8 mouse cellular contexts compared by ENCODE assay signal in the genomic region with DNA sequence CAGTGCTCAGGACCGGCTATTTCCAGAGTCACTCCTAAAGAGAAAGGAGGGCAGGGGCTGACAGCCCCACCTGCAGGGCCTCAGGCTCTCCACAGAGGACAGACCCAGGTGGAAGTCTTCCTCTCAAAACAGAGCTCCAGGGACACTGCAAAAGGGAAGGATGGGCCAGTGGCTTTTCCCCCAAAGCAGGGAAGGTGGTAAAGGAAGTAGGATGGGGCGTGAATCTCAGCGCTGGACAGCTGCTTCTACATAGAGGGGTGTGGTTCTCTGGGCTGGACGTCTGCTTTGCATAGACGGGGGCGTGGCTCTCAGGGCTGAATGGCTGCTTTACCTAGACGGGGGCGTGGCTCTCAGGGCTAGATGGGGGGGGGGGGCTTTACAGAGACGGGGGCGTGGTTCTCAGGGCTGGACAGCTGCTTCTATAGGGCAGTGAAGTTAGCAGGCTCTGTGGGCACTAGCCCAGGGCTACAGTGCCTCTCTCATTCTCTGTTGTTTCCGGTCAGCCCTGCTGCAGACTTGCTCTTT. TPM values are rescaled to one million over a fixed set of nuclear protein-coding genes. Genes with fewer than 3 reads are reported as not detected.
DNase-seq lines count a peak whose midpoint lies in the region; ATAC-seq lines count a peak whose summit lies in the region.

No protein-coding gene starts in this region.

- no peak overlapping the region; the same call in 1 of the 2 replicates for H3K27ac ChIP-seq in midbrain, embryonic 11.5 days (ENCODE audit: low read depth, low read length)
- no peak overlapping the region for H3K27ac ChIP-seq in midbrain, embryonic 16.5 days (ENCODE audit: low read length)
- no peak overlapping the region for H3K27ac ChIP-seq in embryonic facial prominence, embryonic 11.5 days (replicated peaks; ENCODE audit: low read depth, low read length)

- H3K4me3 ChIP-seq in midbrain, embryonic 11.5 days (ENCODE audit: low read depth, low read length), result no peak overlapping the region
- H3K4me3 ChIP-seq in midbrain, embryonic 16.5 days (ENCODE audit: low read depth, low read length), result no peak overlapping the region
- no peak overlapping the region for H3K4me3 ChIP-seq in embryonic facial prominence, embryonic 11.5 days (ENCODE audit: low read depth, low read length)

- H3K36me3 ChIP-seq in midbrain, embryonic 11.5 days (ENCODE audit: control insufficient read depth, insufficient read depth, low read length), result no peaks in the 10 kb centered on the region
- no peaks in the 10 kb centered on the region for H3K36me3 ChIP-seq in midbrain, embryonic 16.5 days (ENCODE audit: control insufficient read depth, insufficient read depth, low read length)
- H3K36me3 ChIP-seq in embryonic facial prominence, embryonic 11.5 days (replicated peaks; ENCODE audit: control insufficient read depth, insufficient read depth, low read depth, low read length), result no peaks in the 10 kb centered on the region

- peaks cover 14% of the 10 kb centered on the region for H3K27me3 ChIP-seq in midbrain, embryonic 11.5 days (ENCODE audit: control insufficient read depth, insufficient read depth, low read length)
- H3K27me3 ChIP-seq in midbrain, embryonic 16.5 days (ENCODE audit: control insufficient read depth, insufficient read depth, low read depth, low read length), result peaks cover 7% of the 10 kb centered on the region
- H3K27me3 ChIP-seq in embryonic facial prominence, embryonic 11.5 days (ENCODE audit: control insufficient read depth, insufficient read depth, low read length), result peaks cover 6% of the 10 kb centered on the region; the same call in 1 of the 2 replicates

- intact Hi-C loops in left cerebral cortex, postnatal 36 days (cut with DNase I), result no loop called here
- intact Hi-C loops in left cerebral cortex, postnatal 14 days (cut with DNase I), result no loop called here

- H3K4me1 ChIP-seq in midbrain, embryonic 11.5 days (ENCODE audit: control insufficient read depth, insufficient read depth, low read length), result peaks cover 11% of the 10 kb centered on the region
- H3K4me1 ChIP-seq in midbrain, embryonic 16.5 days (ENCODE audit: control insufficient read depth, insufficient read depth, low read length), result peaks cover 2% of the 10 kb centered on the region; the same call in 1 of the 2 replicates
- H3K4me1 ChIP-seq in embryonic facial prominence, embryonic 11.5 days (ENCODE audit: control insufficient read depth, insufficient read depth, low read length), result no peaks in the 10 kb centered on the region; the same call in 1 of the 2 replicates

- WGBS in midbrain, embryonic 11.5 days, result 4% methylated on average over 10 of the region's 11 CpGs
- WGBS in midbrain, embryonic 16.5 days, result 6% methylated on average over 11 of the region's 11 CpGs
- WGBS in embryonic facial prominence, embryonic 11.5 days, result 5% methylated on average over 11 of the region's 11 CpGs

- H3K9me3 ChIP-seq in midbrain, embryonic 11.5 days (ENCODE audit: control insufficient read depth, low read length), result no peaks in the 10 kb centered on the region
- H3K9me3 ChIP-seq in midbrain, embryonic 16.5 days (replicated peaks; ENCODE audit: control insufficient read depth, low read length, poor library complexity, severe bottlenecking), result no peaks in the 10 kb centered on the region
- no peaks in the 10 kb centered on the region for H3K9me3 ChIP-seq in embryonic facial prominence, embryonic 11.5 days (replicated peaks; ENCODE audit: control insufficient read depth, low read length)

- peak; percentile 82 for ATAC-seq in midbrain, embryonic 11.5 days (ENCODE audit: low FRiP score)
- no peak for ATAC-seq in midbrain, embryonic 16.5 days
- peak; percentile 74 for ATAC-seq in embryonic facial prominence, embryonic 11.5 days (replicated peaks; ENCODE audit: insufficient number of reproducible peaks, low FRiP score, low TSS enrichment, low read depth)
- peak; percentile 42; the same call in 1 of the 2 replicates for ATAC-seq in megakaryocyte-erythroid progenitor cell, adult 5-6 weeks (replicated peaks; ENCODE audit: low FRiP score, low TSS enrichment, poor library complexity, severe bottlenecking)

- peak; percentile 92 for DNase-seq in midbrain, embryonic 11.5 days (ENCODE audit: low spot score, missing footprints)
- DNase-seq in embryonic facial prominence, embryonic 11.5 days (ENCODE audit: low spot score), result peak; percentile 81
- peak; percentile 64 to 69 for DNase-seq in kidney, postnatal 36 days
- no peak for DNase-seq in left cerebral cortex, postnatal 36 days (ENCODE audit: low spot score in 2 of 2)
- no peak for DNase-seq in spleen, adult 18-20 months
- no peak for DNase-seq in left cerebral cortex, postnatal 14 days (ENCODE audit: low spot score in 2 of 2)

- no peak overlapping the region for H3K4me2 ChIP-seq in midbrain, embryonic 11.5 days
- H3K4me2 ChIP-seq in midbrain, embryonic 16.5 days (ENCODE audit: low read length), result no peak overlapping the region
- no peak overlapping the region for H3K4me2 ChIP-seq in embryonic facial prominence, embryonic 11.5 days (ENCODE audit: low read depth, low read length)

- H3K9ac ChIP-seq in midbrain, embryonic 11.5 days (ENCODE audit: low read length), result no peak overlapping the region
- no peak overlapping the region for H3K9ac ChIP-seq in midbrain, embryonic 16.5 days (ENCODE audit: low read depth, low read length)
- H3K9ac ChIP-seq in embryonic facial prominence, embryonic 11.5 days (replicated peaks; ENCODE audit: low read length), result no peak overlapping the region

RNA-seq across cellular contexts. Expression of a gene that starts 3.1 kb away (rescaled TPM):
- polyA plus RNA-seq in midbrain, embryonic 11.5 days (2014; fragmentation: Nextera tagmentation; extraction: Ambion mirVana), result 0.51 and 0.54 TPM in 2 replicates
- 0.14 and 0.22 TPM in 2 replicates for polyA plus RNA-seq in midbrain, embryonic 16.5 days (2015; fragmentation: Nextera tagmentation; extraction: Ambion mirVana)
- polyA plus RNA-seq in embryonic facial prominence, embryonic 11.5 days (2014; fragmentation: Nextera tagmentation; extraction: Ambion mirVana), result 3.2 and 6.5 TPM in 2 replicates
- not detected in 2 replicates for total RNA-seq in megakaryocyte-erythroid progenitor cell, adult 5-6 weeks (2014; fragmentation: Nextera tagmentation)
- not detected in 2 replicates for total RNA-seq in megakaryocyte-erythroid progenitor cell, adult 5-6 weeks (2017)
- total RNA-seq in left cerebral cortex, postnatal 36 days (2021), result 1 to 10 TPM; 3.5 to 6.2 TPM
- 1 to 10 TPM; 1.8 to 2.1 TPM for total RNA-seq in left cerebral cortex, postnatal 14 days (2021)

RNA-seq across cellular contexts. Expression of a gene that starts 28.7 kb away (rescaled TPM):
- polyA plus RNA-seq in midbrain, embryonic 11.5 days (2014; fragmentation: Nextera tagmentation; extraction: Ambion mirVana), result 18.7 and 19.0 TPM in 2 replicates
- 10.9 and 12.5 TPM in 2 replicates for polyA plus RNA-seq in midbrain, embryonic 16.5 days (2015; fragmentation: Nextera tagmentation; extraction: Ambion mirVana)
- 20.6 and 21.9 TPM in 2 replicates for polyA plus RNA-seq in embryonic facial prominence, embryonic 11.5 days (2014; fragmentation: Nextera tagmentation; extraction: Ambion mirVana)
- 5.1 and 11.9 TPM in 2 replicates for total RNA-seq in megakaryocyte-erythroid progenitor cell, adult 5-6 weeks (2014; fragmentation: Nextera tagmentation)
- 27.2 and 30.7 TPM in 2 replicates for total RNA-seq in megakaryocyte-erythroid progenitor cell, adult 5-6 weeks (2017)
- total RNA-seq in left cerebral cortex, postnatal 36 days (2021), result 10 to 100 TPM in 1 of 2 experiments, 1 to 10 TPM in 1; 9.0 to 12.1 TPM
- total RNA-seq in left cerebral cortex, postnatal 14 days (2021), result 1 to 10 TPM; 8.3 to 8.8 TPM

RNA-seq across cellular contexts. Expression of a gene that starts 28.8 kb away (rescaled TPM):
- 34.8 and 40.5 TPM in 2 replicates for polyA plus RNA-seq in midbrain, embryonic 11.5 days (2014; fragmentation: Nextera tagmentation; extraction: Ambion mirVana)
- polyA plus RNA-seq in midbrain, embryonic 16.5 days (2015; fragmentation: Nextera tagmentation; extraction: Ambion mirVana), result 28.2 and 32.7 TPM in 2 replicates
- 37.0 and 39.5 TPM in 2 replicates for polyA plus RNA-seq in embryonic facial prominence, embryonic 11.5 days (2014; fragmentation: Nextera tagmentation; extraction: Ambion mirVana)
- 11.0 and 25.4 TPM in 2 replicates for total RNA-seq in megakaryocyte-erythroid progenitor cell, adult 5-6 weeks (2014; fragmentation: Nextera tagmentation)
- 12.7 and 17.2 TPM in 2 replicates for total RNA-seq in megakaryocyte-erythroid progenitor cell, adult 5-6 weeks (2017)
- 10 to 100 TPM; 24.8 to 26.7 TPM for total RNA-seq in left cerebral cortex, postnatal 36 days (2021)
- total RNA-seq in left cerebral cortex, postnatal 14 days (2021), result 10 to 100 TPM; 21.7 to 24.0 TPM

RNA-seq across cellular contexts. Expression of a gene that starts 56.2 kb away (rescaled TPM):
- polyA plus RNA-seq in midbrain, embryonic 11.5 days (2014; fragmentation: Nextera tagmentation; extraction: Ambion mirVana), result 0.92 and 1.4 TPM in 2 replicates
- 0.47 and 0.89 TPM in 2 replicates for polyA plus RNA-seq in midbrain, embryonic 16.5 days (2015; fragmentation: Nextera tagmentation; extraction: Ambion mirVana)
- polyA plus RNA-seq in embryonic facial prominence, embryonic 11.5 days (2014; fragmentation: Nextera tagmentation; extraction: Ambion mirVana), result 0.82 and 0.98 TPM in 2 replicates
- total RNA-seq in megakaryocyte-erythroid progenitor cell, adult 5-6 weeks (2014; fragmentation: Nextera tagmentation), result 1.0 TPM in 1 of 2 replicates, not detected in the other
- total RNA-seq in megakaryocyte-erythroid progenitor cell, adult 5-6 weeks (2017), result 1.1 TPM in 1 of 2 replicates, not detected in the other
- under 1 TPM; 0.27 to 0.68 TPM for total RNA-seq in left cerebral cortex, postnatal 36 days (2021)
- under 1 TPM in 1 of 2 experiments, not detected in 1; 0.42 TPM for total RNA-seq in left cerebral cortex, postnatal 14 days (2021)

Comparison
In these comparisons a context has a peak if more than half of its experiments do, and no peak if none do; other contexts are left out.
1. DNase-seq: peak in midbrain, embryonic 11.5 days (single experiment), embryonic facial prominence, embryonic 11.5 days (single experiment) and kidney, postnatal 36 days (2 of 2); none in left cerebral cortex, postnatal 36 days (0 of 2), spleen, adult 18-20 months (0 of 2) and left cerebral cortex, postnatal 14 days (0 of 2).